Mouse (Mus musculus) erythroblast, embryonic 14.5 days (primary cell): ENCODE data around the gene Fgfr2.

Experiments used
- GATA1 ChIP-seq: IDR thresholded peaks from 2 replicates; pipeline ENCODE4 v1.6.1; 2012; ENCODE audit warnings: low read length, inconsistent platforms, mixed read lengths
- TAL1 ChIP-seq: IDR thresholded peaks from 3 replicates; pipeline ENCODE4 v1.6.1; 2012; ENCODE audit warnings: low read length, inconsistent platforms, mixed read lengths

GRCm38 (mm10) chr7:133108695-133109094 lies 14.5 kb downstream of the Fgfr2 start:
- no peak for TF ChIP-seq TAL1
- no peak for TF ChIP-seq GATA1
